8 mouse cellular contexts compared by ENCODE assay signal in genomic region chr2:29971838-29972635, GRCm38 (mm10). TPM values are rescaled to one million over a fixed set of nuclear protein-coding genes. Genes with fewer than 3 reads are reported as not detected.
DNase-seq lines count a peak whose midpoint lies in the region; ATAC-seq and TF ChIP-seq lines count a peak whose summit lies in the region.

No protein-coding gene starts in this region.

- no peaks in the 10 kb centered on the region for H3K27me3 ChIP-seq in limb, embryonic 12.5 days
- no peaks in the 10 kb centered on the region for H3K27me3 ChIP-seq in limb, embryonic 10.5 days (ENCODE audit: low read depth, poor library complexity, severe bottlenecking)
- no peaks in the 10 kb centered on the region for H3K27me3 ChIP-seq in heart, embryonic 11.5 days (ENCODE audit: control insufficient read depth, insufficient read depth, low read length)
- no peaks in the 10 kb centered on the region for H3K27me3 ChIP-seq in kidney, postnatal 0 days (ENCODE audit: insufficient read depth, low read length)
- H3K27me3 ChIP-seq in lung, postnatal 0 days (replicated peaks; ENCODE audit: insufficient read depth, low read length): no peaks in the 10 kb centered on the region
- no peaks in the 10 kb centered on the region for H3K27me3 ChIP-seq in midbrain, embryonic 15.5 days (replicated peaks)

- WGBS in limb, embryonic 12.5 days: 85% methylated on average over 9 of the region's 9 CpGs
- WGBS in limb, embryonic 10.5 days: 92% methylated on average over 9 of the region's 9 CpGs
- 45% methylated on average over 9 of the region's 9 CpGs for WGBS in heart, embryonic 11.5 days (ENCODE audit: insufficient replicate concordance)
- WGBS in kidney, postnatal 0 days: 60% methylated on average over 9 of the region's 9 CpGs
- 40% methylated on average over 9 of the region's 9 CpGs for WGBS in lung, postnatal 0 days
- 72% methylated on average over 9 of the region's 9 CpGs for WGBS in midbrain, embryonic 15.5 days

- H3K4me2 ChIP-seq in limb, embryonic 12.5 days: no peak overlapping the region
- H3K4me2 ChIP-seq in heart, embryonic 11.5 days: no peak overlapping the region; the same call in 1 of the 2 replicates
- peak overlapping the region; percentile 19; the same call in 1 of the 2 replicates for H3K4me2 ChIP-seq in kidney, postnatal 0 days (ENCODE audit: low read length)
- H3K4me2 ChIP-seq in lung, postnatal 0 days (replicated peaks; ENCODE audit: low read depth, low read length): peak overlapping the region; percentile 15; the same call in 1 of the 2 replicates
- no peak overlapping the region for H3K4me2 ChIP-seq in midbrain, embryonic 15.5 days

- DNase-seq in limb, embryonic 10.5 days (ENCODE audit: low spot score): no peak
- DNase-seq in c-Kit-positive CD71-positive TER-119-positive erythroid progenitor cells, embryonic 14.5 days (ENCODE audit: low spot score): peak; percentile 60
- peak; percentile 80 for DNase-seq in kidney, postnatal 0 days (ENCODE audit: low spot score)
- DNase-seq in lung, postnatal 0 days (ENCODE audit: low spot score): peak; percentile 87
- peak; percentile 25 to 62 for DNase-seq in urinary bladder, postnatal 4 days (ENCODE audit: low spot score in 2 of 2)

- H3K4me1 ChIP-seq in limb, embryonic 12.5 days (replicated peaks): peaks cover 23% of the 10 kb centered on the region
- peaks cover 11% of the 10 kb centered on the region for H3K4me1 ChIP-seq in limb, embryonic 10.5 days
- peaks cover 33% of the 10 kb centered on the region for H3K4me1 ChIP-seq in heart, embryonic 11.5 days (ENCODE audit: control insufficient read depth, insufficient read depth, low read length)
- H3K4me1 ChIP-seq in kidney, postnatal 0 days (replicated peaks; ENCODE audit: insufficient read depth, low read length): peaks cover 17% of the 10 kb centered on the region
- peaks cover 26% of the 10 kb centered on the region; the same call in 1 of the 2 replicates for H3K4me1 ChIP-seq in lung, postnatal 0 days (ENCODE audit: insufficient read depth, low read depth, low read length)
- H3K4me1 ChIP-seq in midbrain, embryonic 15.5 days: peaks cover 66% of the 10 kb centered on the region

- H3K36me3 ChIP-seq in limb, embryonic 12.5 days: peaks cover 29% of the 10 kb centered on the region
- peaks cover 45% of the 10 kb centered on the region for H3K36me3 ChIP-seq in limb, embryonic 10.5 days
- H3K36me3 ChIP-seq in heart, embryonic 11.5 days (ENCODE audit: control insufficient read depth, insufficient read depth, low read length): no peaks in the 10 kb centered on the region; the same call in none of the 2 replicates
- peaks cover 11% of the 10 kb centered on the region for H3K36me3 ChIP-seq in kidney, postnatal 0 days (ENCODE audit: insufficient read depth, low read length)
- H3K36me3 ChIP-seq in lung, postnatal 0 days (ENCODE audit: insufficient read depth, low read length): peaks cover 2% of the 10 kb centered on the region; the same call in 1 of the 2 replicates
- H3K36me3 ChIP-seq in midbrain, embryonic 15.5 days (replicated peaks): peaks cover 27% of the 10 kb centered on the region

- TF ChIP-seq EP300 in lung, postnatal 0 days (IDR thresholded peaks at IDR 0.05): peak; percentile 94

- no peaks in the 10 kb centered on the region for H3K9me3 ChIP-seq in limb, embryonic 12.5 days
- no peaks in the 10 kb centered on the region for H3K9me3 ChIP-seq in limb, embryonic 10.5 days (replicated peaks)
- no peaks in the 10 kb centered on the region for H3K9me3 ChIP-seq in heart, embryonic 11.5 days (replicated peaks; ENCODE audit: control insufficient read depth, low read length)
- H3K9me3 ChIP-seq in kidney, postnatal 0 days (replicated peaks; ENCODE audit: low read length): no peaks in the 10 kb centered on the region
- H3K9me3 ChIP-seq in lung, postnatal 0 days (ENCODE audit: low read length): no peaks in the 10 kb centered on the region
- no peaks in the 10 kb centered on the region for H3K9me3 ChIP-seq in midbrain, embryonic 15.5 days

- no peak overlapping the region for H3K4me3 ChIP-seq in limb, embryonic 12.5 days (replicated peaks)
- H3K4me3 ChIP-seq in limb, embryonic 10.5 days: no peak overlapping the region
- no peak overlapping the region for H3K4me3 ChIP-seq in heart, embryonic 11.5 days (ENCODE audit: low read depth, low read length)
- H3K4me3 ChIP-seq in kidney, postnatal 0 days (replicated peaks; ENCODE audit: low read depth, low read length): no peak overlapping the region
- H3K4me3 ChIP-seq in lung, postnatal 0 days (ENCODE audit: low read depth, low read length): no peak overlapping the region
- H3K4me3 ChIP-seq in midbrain, embryonic 15.5 days: no peak overlapping the region

- peak overlapping the region; percentile 50; the same call in 1 of the 2 replicates for H3K27ac ChIP-seq in limb, embryonic 12.5 days
- H3K27ac ChIP-seq in limb, embryonic 10.5 days: no peak overlapping the region
- H3K27ac ChIP-seq in heart, embryonic 11.5 days (ENCODE audit: low read depth, low read length): peak overlapping the region; percentile 66
- peak overlapping the region; percentile 63 for H3K27ac ChIP-seq in kidney, postnatal 0 days
- H3K27ac ChIP-seq in lung, postnatal 0 days (ENCODE audit: low read length): peak overlapping the region; percentile 81
- H3K27ac ChIP-seq in midbrain, embryonic 15.5 days: no peak overlapping the region

- ATAC-seq in limb, embryonic 12.5 days (ENCODE audit: insufficient number of reproducible peaks, insufficient read depth, low FRiP score, low TSS enrichment, low read depth): no peak
- no peak for ATAC-seq in heart, embryonic 11.5 days (replicated peaks; ENCODE audit: insufficient number of reproducible peaks, low FRiP score, low TSS enrichment)
- peak; percentile 44; the same call in 1 of the 2 replicates for ATAC-seq in kidney, postnatal 0 days (replicated peaks; ENCODE audit: low FRiP score, low read depth)
- peak; percentile 86 for ATAC-seq in lung, postnatal 0 days
- no peak for ATAC-seq in midbrain, embryonic 15.5 days (replicated peaks)

- H3K9ac ChIP-seq in limb, embryonic 12.5 days (replicated peaks): no peak overlapping the region
- H3K9ac ChIP-seq in heart, embryonic 11.5 days (ENCODE audit: low read depth, low read length): no peak overlapping the region
- no peak overlapping the region for H3K9ac ChIP-seq in kidney, postnatal 0 days (ENCODE audit: low read depth, low read length)
- no peak overlapping the region for H3K9ac ChIP-seq in lung, postnatal 0 days (replicated peaks; ENCODE audit: low read depth)
- no peak overlapping the region for H3K9ac ChIP-seq in midbrain, embryonic 15.5 days

- TF ChIP-seq CTCF in kidney, postnatal 0 days (IDR thresholded peaks at IDR 0.05; ENCODE audit: low read depth): no peak
- TF ChIP-seq CTCF in lung, postnatal 0 days (IDR thresholded peaks at IDR 0.05): no peak

RNA-seq across cellular contexts. Expression of gene Sptan1, which starts 6.7 kb away (rescaled TPM):
- polyA plus RNA-seq in limb, embryonic 12.5 days (2016; fragmentation: Nextera tagmentation; extraction: Ambion mirVana): 89.3 and 90.0 TPM in 2 replicates
- 70.6 and 80.4 TPM in 2 replicates for polyA plus RNA-seq in limb, embryonic 10.5 days (2016; fragmentation: Nextera tagmentation; extraction: Ambion mirVana)
- polyA plus RNA-seq in heart, embryonic 11.5 days (2014; fragmentation: Nextera tagmentation; extraction: Ambion mirVana): 154 and 157 TPM in 2 replicates
- polyA plus RNA-seq in kidney, postnatal 0 days (2015; fragmentation: Nextera tagmentation; extraction: Ambion mirVana): 92.4 and 94.3 TPM in 2 replicates
- polyA plus RNA-seq in lung, postnatal 0 days (2015; fragmentation: Nextera tagmentation; extraction: Ambion mirVana): 112 and 115 TPM in 2 replicates
- 238 and 239 TPM in 2 replicates for polyA plus RNA-seq in midbrain, embryonic 15.5 days (2015; fragmentation: Nextera tagmentation; extraction: Ambion mirVana)

RNA-seq across cellular contexts. Expression of gene Gle1, which starts 36.8 kb away (rescaled TPM):
- polyA plus RNA-seq in limb, embryonic 12.5 days (2016; fragmentation: Nextera tagmentation; extraction: Ambion mirVana): 72.5 and 76.2 TPM in 2 replicates
- 75.8 and 86.9 TPM in 2 replicates for polyA plus RNA-seq in limb, embryonic 10.5 days (2016; fragmentation: Nextera tagmentation; extraction: Ambion mirVana)
- 34.3 and 39.0 TPM in 2 replicates for polyA plus RNA-seq in heart, embryonic 11.5 days (2014; fragmentation: Nextera tagmentation; extraction: Ambion mirVana)
- polyA plus RNA-seq in kidney, postnatal 0 days (2015; fragmentation: Nextera tagmentation; extraction: Ambion mirVana): 31.2 and 37.5 TPM in 2 replicates
- polyA plus RNA-seq in lung, postnatal 0 days (2015; fragmentation: Nextera tagmentation; extraction: Ambion mirVana): 32.4 and 33.2 TPM in 2 replicates
- polyA plus RNA-seq in midbrain, embryonic 15.5 days (2015; fragmentation: Nextera tagmentation; extraction: Ambion mirVana): 75.1 and 78.0 TPM in 2 replicates

Comparison
In these comparisons a context has a peak if more than half of its experiments do, and no peak if none do; other contexts are left out.
1. H3K27ac ChIP-seq: peak in limb, embryonic 12.5 days (single experiment), heart, embryonic 11.5 days (single experiment), kidney, postnatal 0 days (single experiment) and lung, postnatal 0 days (single experiment); none in limb, embryonic 10.5 days (single experiment) and midbrain, embryonic 15.5 days (single experiment).
2. ATAC-seq: peak in kidney, postnatal 0 days (single experiment) and lung, postnatal 0 days (single experiment); none in limb, embryonic 12.5 days (single experiment), heart, embryonic 11.5 days (single experiment) and midbrain, embryonic 15.5 days (single experiment).
3. H3K4me2 ChIP-seq: peak in kidney, postnatal 0 days (single experiment) and lung, postnatal 0 days (single experiment); none in limb, embryonic 12.5 days (single experiment), heart, embryonic 11.5 days (single experiment) and midbrain, embryonic 15.5 days (single experiment).